Mouse (Mus musculus) heart, adult 10 weeks (tissue): Measurements from ENCODE around the gene Fancb. TPM values are rescaled to one million over a fixed set of nuclear protein-coding genes. Genes with fewer than 3 reads are reported as not detected.

Experiments
- polyA plus RNA-seq: library from polyadenylated mRNA; stranded (reverse); fragments of 350-450 nt; fragmentation: Illumina TruSeq; extraction: RNeasy Lipid Tissue Mini Kit (QIAGEN cat#74804); gene quantifications from one replicate; pipeline ENCODE4 v1.2.3, GENCODE M21; 2014; ENCODE audit warnings: low read depth, low replicate concordance

Fancb gene
- polyA plus RNA-seq = 1.0 TPM

GRCm38 (mm10) chrX:164980193-164980775, at the start of gene Fancb, which contains the start of gene Mospd2:
TSS of gene Fancb (plus strand) at chrX:164980592.
TSS of gene Mospd2 (minus strand) at chrX:164980375.

GRCm38 (mm10) chrX:165004779-165005324, 24.5 kb downstream of the Fancb start, which contains the start of gene Gm17604:
TSS of gene Gm17604 (minus strand) at chrX:165004829.

Other genes with a start within 250 kb of the Fancb start
- gene Mospd2, start 217 bp upstream of the Fancb start, polyA plus RNA-seq = 11.0 TPM
- not detected for gene Gm17604, start 24.2 kb downstream of the Fancb start, polyA plus RNA-seq